In genomic region chr1:177236695-177237094, GRCm38 (mm10) we compare ENCODE assay signal across 24 mouse cellular contexts. TPM values are rescaled to one million over a fixed set of nuclear protein-coding genes. Genes with fewer than 3 reads are reported as not detected.
DNase-seq lines count a peak whose midpoint lies in the region; ATAC-seq and TF ChIP-seq lines count a peak whose summit lies in the region.
"Had no signal": no experiment of that assay in that cellular context is flagged by ENCODE, and none has a peak within 500 bp of the region (broad histone marks: within the 10 kb centered on the region; RNA-seq: fewer than 3 reads in every experiment).

No protein-coding gene starts in this region.

- intact Hi-C loops in heart, adult 2 months (cut with DNase I): no loop called here
- intact Hi-C loops in heart, postnatal 14 days (cut with DNase I): no loop called here

- no peaks in the 10 kb centered on the region for H3K79me2 ChIP-seq in heart, adult 2 months (replicated peaks; ENCODE audit: control insufficient read depth, insufficient read depth, low read length)

- TF ChIP-seq CTCF in heart, adult 2 months (IDR thresholded peaks at IDR 0.05): peak; percentile 39
- peak; percentile 23; the same call in 1 of the 2 replicates for TF ChIP-seq CTCF in lung, postnatal 0 days (IDR thresholded peaks at IDR 0.05)

- no peak overlapping the region for H3K4me3 ChIP-seq in heart, adult 2 months
- H3K4me3 ChIP-seq in lung, postnatal 0 days (ENCODE audit: low read depth, low read length): no peak overlapping the region
- H3K4me3 ChIP-seq in neural tube, embryonic 15.5 days (replicated peaks): no peak overlapping the region
- no peak overlapping the region for H3K4me3 ChIP-seq in kidney, embryonic 14.5 days (ENCODE audit: low read length)
- H3K4me3 ChIP-seq: embryonic facial prominence, embryonic 10.5 days; heart, embryonic 10.5 days; limb, embryonic 12.5 days; liver, embryonic 13.5 days; lung, embryonic 15.5 days; midbrain, embryonic 12.5 days had no signal

- 66% methylated on average over 2 of the region's 2 CpGs for WGBS in heart, adult 2 months
- WGBS in lung, postnatal 0 days: 63% methylated on average over 2 of the region's 2 CpGs
- WGBS in neural tube, embryonic 15.5 days: 74% methylated on average over 2 of the region's 2 CpGs
- 75% methylated on average over 2 of the region's 2 CpGs for WGBS in kidney, embryonic 14.5 days

- no peaks in the 10 kb centered on the region for H3K9me3 ChIP-seq in lung, postnatal 0 days (ENCODE audit: low read length)
- H3K9me3 ChIP-seq in neural tube, embryonic 15.5 days (replicated peaks): no peaks in the 10 kb centered on the region
- no peaks in the 10 kb centered on the region for H3K9me3 ChIP-seq in kidney, embryonic 14.5 days (ENCODE audit: control insufficient read depth, low read length)
- H3K9me3 ChIP-seq: embryonic facial prominence, embryonic 10.5 days; G1E; heart, embryonic 10.5 days; limb, embryonic 12.5 days; liver, embryonic 13.5 days; lung, embryonic 15.5 days; midbrain, embryonic 12.5 days had no signal

- no peak for TF ChIP-seq POLR2A in heart, adult 2 months (IDR thresholded peaks at IDR 0.05; ENCODE audit: insufficient read depth, low read depth, low read length)

- DNase-seq in heart, adult 2 months: no peak
- no peak for DNase-seq in heart, postnatal 14 days
- DNase-seq in lung, postnatal 0 days (ENCODE audit: low spot score): no peak
- DNase-seq in lung, postnatal 10 days: no peak
- no peak for DNase-seq in thymus, postnatal 14 days
- DNase-seq: adrenal gland, postnatal 14 days; cerebellum, adult 9-11 months; kidney, postnatal 4 days; liver, embryonic 13.5 days; right cerebral cortex, postnatal 25 days; spleen, adult 18-20 months; thymus, postnatal 25 days had no signal

- peaks cover under 1% of the 10 kb centered on the region for H3K4me1 ChIP-seq in heart, adult 2 months (ENCODE audit: control insufficient read depth, insufficient read depth, low read length)
- H3K4me1 ChIP-seq in lung, postnatal 0 days (ENCODE audit: insufficient read depth, low read depth, low read length): no peaks in the 10 kb centered on the region
- H3K4me1 ChIP-seq in neural tube, embryonic 15.5 days: no peaks in the 10 kb centered on the region
- no peaks in the 10 kb centered on the region for H3K4me1 ChIP-seq in kidney, embryonic 14.5 days (ENCODE audit: control insufficient read depth, insufficient read depth, low read length)
- H3K4me1 ChIP-seq: embryonic facial prominence, embryonic 10.5 days; limb, embryonic 12.5 days; liver, embryonic 13.5 days; lung, embryonic 15.5 days; midbrain, embryonic 12.5 days had no signal

- H3K9ac ChIP-seq in heart, adult 2 months (ENCODE audit: low read depth, low read length): no peak overlapping the region
- no peak overlapping the region for H3K9ac ChIP-seq in lung, postnatal 0 days (replicated peaks; ENCODE audit: low read depth)
- H3K9ac ChIP-seq in neural tube, embryonic 15.5 days (replicated peaks): no peak overlapping the region
- H3K9ac ChIP-seq in kidney, embryonic 14.5 days (ENCODE audit: low read depth, low read length): no peak overlapping the region
- H3K9ac ChIP-seq: limb, embryonic 12.5 days; liver, embryonic 13.5 days; lung, embryonic 15.5 days; midbrain, embryonic 12.5 days had no signal

- no peaks in the 10 kb centered on the region; the same call in 1 of the 2 replicates for H3K36me3 ChIP-seq in heart, adult 2 months (ENCODE audit: control insufficient read depth, insufficient read depth, low read length)
- H3K36me3 ChIP-seq in lung, postnatal 0 days (ENCODE audit: insufficient read depth, low read length): no peaks in the 10 kb centered on the region
- no peaks in the 10 kb centered on the region for H3K36me3 ChIP-seq in neural tube, embryonic 15.5 days
- no peaks in the 10 kb centered on the region for H3K36me3 ChIP-seq in kidney, embryonic 14.5 days (ENCODE audit: control insufficient read depth, insufficient read depth, low read length)
- H3K36me3 ChIP-seq: G1E; liver, embryonic 13.5 days; lung, embryonic 15.5 days had no signal

- H3K27ac ChIP-seq in heart, adult 2 months: no peak overlapping the region
- no peak overlapping the region for H3K27ac ChIP-seq in lung, postnatal 0 days (ENCODE audit: low read length)
- no peak overlapping the region for H3K27ac ChIP-seq in neural tube, embryonic 15.5 days (replicated peaks)
- no peak overlapping the region for H3K27ac ChIP-seq in kidney, embryonic 14.5 days (ENCODE audit: low read depth, low read length)
- H3K27ac ChIP-seq: embryonic facial prominence, embryonic 10.5 days; heart, embryonic 10.5 days; limb, embryonic 12.5 days; liver, embryonic 13.5 days; lung, embryonic 15.5 days; macrophage; midbrain, embryonic 12.5 days had no signal

- no peak for ATAC-seq in lung, postnatal 0 days
- peak; percentile 69 for ATAC-seq in megakaryocyte, adult 5-6 weeks (ENCODE audit: poor library complexity, severe bottlenecking)
- ATAC-seq in neural tube, embryonic 15.5 days (ENCODE audit: low FRiP score): no peak
- no peak for ATAC-seq in kidney, embryonic 14.5 days (ENCODE audit: low FRiP score, low TSS enrichment)
- ATAC-seq: forebrain, embryonic 16.5 days; intestine, postnatal 0 days had no signal

- H3K27me3 ChIP-seq in heart, adult 2 months (ENCODE audit: control insufficient read depth, insufficient read depth, low read length): no peaks in the 10 kb centered on the region
- no peaks in the 10 kb centered on the region for H3K27me3 ChIP-seq in lung, postnatal 0 days (replicated peaks; ENCODE audit: insufficient read depth, low read length)
- no peaks in the 10 kb centered on the region for H3K27me3 ChIP-seq in neural tube, embryonic 15.5 days (replicated peaks)
- no peaks in the 10 kb centered on the region for H3K27me3 ChIP-seq in kidney, embryonic 14.5 days (ENCODE audit: control insufficient read depth, insufficient read depth, low read length)
- H3K27me3 ChIP-seq: limb, embryonic 12.5 days; liver, embryonic 13.5 days; lung, embryonic 15.5 days; midbrain, embryonic 12.5 days had no signal

- no peak overlapping the region for H3K4me2 ChIP-seq in lung, postnatal 0 days (replicated peaks; ENCODE audit: low read depth, low read length)
- H3K4me2 ChIP-seq in neural tube, embryonic 15.5 days: no peak overlapping the region
- H3K4me2 ChIP-seq in kidney, embryonic 14.5 days (replicated peaks; ENCODE audit: low read depth, low read length): no peak overlapping the region
- H3K4me2 ChIP-seq: limb, embryonic 12.5 days; liver, embryonic 13.5 days; lung, embryonic 15.5 days; midbrain, embryonic 12.5 days had no signal

- no peak for TF ChIP-seq EP300 in heart, adult 2 months (IDR thresholded peaks at IDR 0.05; ENCODE audit: insufficient read depth, low read depth, low read length)
- TF ChIP-seq EP300 in lung, postnatal 0 days (IDR thresholded peaks at IDR 0.05): no peak

RNA-seq across cellular contexts. Expression of gene Akt3, which starts 21.3 kb away (rescaled TPM):
- total RNA-seq in heart, adult 2 months (2021): 10 to 100 TPM; 20.0 to 20.2 TPM
- polyA plus RNA-seq in heart, adult 2 months (2012; rRNA removed): 4.8 and 6.6 TPM in 2 replicates
- 10 to 100 TPM; 26.0 to 26.4 TPM for total RNA-seq in heart, postnatal 14 days (2021)
- 4.0 and 5.0 TPM in 2 replicates for polyA plus RNA-seq in lung, postnatal 0 days (2015; fragmentation: Nextera tagmentation; extraction: Ambion mirVana)
- total RNA-seq in megakaryocyte, adult 5-6 weeks (2015): 45.9 and 50.8 TPM in 2 replicates
- 64.8 and 73.1 TPM in 2 replicates for total RNA-seq in megakaryocyte, adult 5-6 weeks (2017)
- 14.8 and 16.9 TPM in 2 replicates for polyA plus RNA-seq in neural tube, embryonic 15.5 days (2015; fragmentation: Nextera tagmentation; extraction: Ambion mirVana)
- 5.7 and 7.7 TPM in 2 replicates for polyA plus RNA-seq in kidney, embryonic 14.5 days (2014; fragmentation: Nextera tagmentation; extraction: Ambion mirVana)
- polyA plus RNA-seq: G1E had no signal
